Mouse (Mus musculus) embryo, embryonic 10 days (tissue): ENCODE measurements around the gene F2rl3.

Experiments used
- DNase-seq: peaks from one replicate; pipeline ENCODE4 v3.0.0-alpha.2; 2015; ENCODE audit warnings: low spot score

F2rl3 gene

GRCm38 (mm10) chr8:72765696-72766095 lies 4.0 kb downstream of the F2rl3 start:
- no peak for DNase-seq

GRCm38 (mm10) chr8:72766777-72767176 lies 5.1 kb downstream of the F2rl3 start:
- no peak for DNase-seq

GRCm38 (mm10) chr8:72777797-72778196 lies 16.1 kb downstream of the F2rl3 start:
- DNase-seq: no peak

- DNase-seq: no peak
Observed at GRCm38 (mm10) chr8:72780644-72781043, 19.0 kb downstream of the F2rl3 start.

GRCm38 (mm10) chr8:72801583-72801982 lies 39.9 kb downstream of the F2rl3 start:
- DNase-seq: no peak

GRCm38 (mm10) chr8:72812690-72813089 lies 51.0 kb downstream of the F2rl3 start:
- DNase-seq: no peak
